Mouse (Mus musculus) adipose tissue, adult 10 weeks (tissue): ENCODE results near the gene Tubgcp3. TPM values are rescaled to one million over a fixed set of nuclear protein-coding genes. Genes with fewer than 3 reads are reported as not detected.

Experiments used
- polyA plus RNA-seq: library from polyadenylated mRNA; stranded (reverse); fragments of 350-450 nt; fragmentation: Illumina TruSeq; extraction: RNeasy Lipid Tissue Mini Kit (QIAGEN cat#74804); gene quantifications from one replicate; pipeline ENCODE4 v1.2.3, GENCODE M21; 2014; ENCODE audit warnings: low read depth, low replicate concordance

The Tubgcp3 gene
- 29.7 TPM for polyA plus RNA-seq

GRCm38 (mm10) chr8:12672056-12672881, at the start of gene Tubgcp3:
Tubgcp3 (minus strand) TSS chr8:12672248.

GRCm38 (mm10) chr8:12572814-12573534, 99.1 kb downstream of the Tubgcp3 start, which contains the start of gene Spaca7:
Spaca7 (plus strand) TSS chr8:12573029.

Other genes starting within 250 kb of the Tubgcp3 start
- gene Spaca7, start 99.2 kb downstream of the Tubgcp3 start, polyA plus RNA-seq = 3.1 TPM
- gene Atp11a, start 84.8 kb upstream of the Tubgcp3 start, polyA plus RNA-seq = 115 TPM
- gene Mcf2l, start 201.6 kb upstream of the Tubgcp3 start, polyA plus RNA-seq = 18.5 TPM